Mouse (Mus musculus) kidney, adult 11 months (tissue): Measurements from ENCODE around the gene Kcnn1.
"Not testable (repeated sequence)": the region's sequence is repeated elsewhere in the genome, so short reads cannot be mapped to it uniquely, and the experiment has no call there.

Experiments used
- DNase-seq: peaks from one replicate; pipeline ENCODE4 v3.0.0; 2022

Kcnn1 gene

GRCm38 (mm10) chr8:70862824-70863641 lies at the start of gene Kcnn1:
Kcnn1 (minus strand) TSS chr8:70863258.
- DNase-seq: no peak

GRCm38 (mm10) chr8:70911596-70911995 lies 48.5 kb upstream of the Kcnn1 start:
- DNase-seq: no peak

GRCm38 (mm10) chr8:70907518-70907917 lies 44.5 kb upstream of the Kcnn1 start:
- DNase-seq: no peak

DNA sequence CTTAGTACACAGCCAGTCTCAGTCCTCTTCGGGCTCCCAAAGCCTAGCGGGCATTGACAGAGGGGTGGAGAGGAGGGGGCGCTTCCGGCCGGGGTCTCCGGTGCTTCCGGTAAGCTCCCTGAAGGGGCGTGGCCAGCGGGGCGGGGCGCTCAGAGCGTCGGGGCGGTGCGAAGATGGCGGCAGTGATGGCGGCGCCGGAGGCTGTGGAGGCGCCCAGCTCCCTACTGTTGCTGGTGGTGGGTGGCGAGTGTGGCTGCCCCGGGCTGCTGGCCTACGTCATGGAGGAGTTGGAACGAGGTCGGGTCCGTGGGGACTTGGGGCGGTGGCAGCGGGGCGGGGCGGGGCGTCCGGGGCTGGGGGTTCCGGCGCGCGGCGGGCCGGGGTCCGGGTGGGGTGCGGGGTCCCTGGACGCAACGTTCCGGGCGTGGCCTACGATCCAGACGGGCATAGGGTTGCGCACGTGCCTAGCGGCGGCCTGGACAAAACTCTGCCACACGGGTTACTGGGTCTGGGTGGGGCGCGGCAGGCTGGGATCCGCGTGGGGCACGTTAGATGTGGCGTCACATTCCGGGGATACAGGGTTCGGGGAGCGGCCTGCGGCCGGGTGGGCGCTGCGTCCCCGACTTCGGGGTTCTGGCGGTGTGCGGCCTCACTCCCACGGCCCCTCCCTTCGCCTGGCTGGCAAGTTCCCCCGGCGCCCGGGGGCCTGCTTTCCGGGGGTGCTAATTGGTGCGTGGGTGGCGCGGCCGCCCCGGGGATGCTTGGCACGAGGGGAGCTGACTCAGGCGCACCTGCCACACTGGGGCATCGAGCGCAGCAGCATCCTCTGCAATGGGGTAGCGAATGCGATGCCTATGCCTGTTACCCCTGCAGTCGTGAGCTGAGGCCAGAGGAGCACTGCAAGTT lies 43.0 kb upstream of the Kcnn1 start, which contains the start of gene Map1s:
Gene Map1s, plus strand, starts transcription at position 102 of the 906 bp plus-strand sequence.
- peak; percentile 45 for DNase-seq

DNA sequence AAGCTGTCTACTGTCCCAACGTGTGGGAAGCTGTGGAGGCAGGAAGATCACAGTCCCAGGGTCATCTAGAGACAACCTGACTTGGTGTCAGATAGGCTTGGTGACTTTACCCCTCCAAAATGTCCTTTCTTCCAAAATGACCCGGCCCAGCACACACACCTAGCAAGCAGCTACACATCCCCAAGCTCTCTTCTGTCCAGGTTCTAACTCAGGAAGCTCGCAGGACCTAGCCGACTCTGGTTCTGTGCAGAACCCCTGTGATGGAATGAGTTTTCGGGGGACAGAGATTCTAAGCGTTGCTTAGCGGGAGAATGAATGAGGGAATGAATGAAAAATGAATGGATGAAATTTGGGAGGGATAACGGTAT lies 42.4 kb upstream of the Kcnn1 start:
- no peak for DNase-seq

- DNase-seq: peak; percentile 74
Measured at GRCm38 (mm10) chr8:70904532-70904931, 41.5 kb upstream of the Kcnn1 start.

GRCm38 (mm10) chr8:70903582-70903981 lies 40.5 kb upstream of the Kcnn1 start:
- DNase-seq: no peak

GRCm38 (mm10) chr8:70903112-70903511 lies 40.1 kb upstream of the Kcnn1 start:
- no peak for DNase-seq

- DNase-seq: no peak
Measured at GRCm38 (mm10) chr8:70902211-70902610, 39.2 kb upstream of the Kcnn1 start.

DNA sequence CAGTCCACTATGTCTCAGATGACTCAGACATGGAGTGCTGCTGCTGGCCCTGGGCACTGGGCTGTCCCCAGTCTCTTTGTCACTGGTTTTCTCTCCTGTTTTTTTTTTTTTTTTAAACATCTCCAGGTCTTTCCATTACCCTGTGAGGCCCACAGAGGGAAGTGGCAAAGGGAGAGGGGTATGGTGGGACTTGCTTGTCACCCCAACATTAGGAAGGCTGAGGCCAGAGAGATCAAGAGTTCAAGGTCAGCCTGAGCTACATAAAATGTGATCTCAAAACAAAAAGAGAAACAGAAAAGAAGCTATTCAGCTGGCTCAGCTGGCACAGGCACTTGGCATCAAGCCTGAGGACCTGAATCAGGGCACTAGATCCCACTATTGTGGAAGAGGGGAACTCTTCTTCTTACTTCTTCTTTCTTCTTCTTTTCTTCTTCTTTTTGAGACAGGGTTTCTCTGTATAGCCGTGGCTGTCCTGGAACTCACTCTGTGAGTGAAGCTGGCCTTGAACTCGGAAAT lies 37.9 kb upstream of the Kcnn1 start:
- DNase-seq: no peak

GRCm38 (mm10) chr8:70899226-70899625 lies 36.2 kb upstream of the Kcnn1 start:
- no peak for DNase-seq

- DNase-seq: no peak
Measured at GRCm38 (mm10) chr8:70898661-70899198, 35.7 kb upstream of the Kcnn1 start.

DNA sequence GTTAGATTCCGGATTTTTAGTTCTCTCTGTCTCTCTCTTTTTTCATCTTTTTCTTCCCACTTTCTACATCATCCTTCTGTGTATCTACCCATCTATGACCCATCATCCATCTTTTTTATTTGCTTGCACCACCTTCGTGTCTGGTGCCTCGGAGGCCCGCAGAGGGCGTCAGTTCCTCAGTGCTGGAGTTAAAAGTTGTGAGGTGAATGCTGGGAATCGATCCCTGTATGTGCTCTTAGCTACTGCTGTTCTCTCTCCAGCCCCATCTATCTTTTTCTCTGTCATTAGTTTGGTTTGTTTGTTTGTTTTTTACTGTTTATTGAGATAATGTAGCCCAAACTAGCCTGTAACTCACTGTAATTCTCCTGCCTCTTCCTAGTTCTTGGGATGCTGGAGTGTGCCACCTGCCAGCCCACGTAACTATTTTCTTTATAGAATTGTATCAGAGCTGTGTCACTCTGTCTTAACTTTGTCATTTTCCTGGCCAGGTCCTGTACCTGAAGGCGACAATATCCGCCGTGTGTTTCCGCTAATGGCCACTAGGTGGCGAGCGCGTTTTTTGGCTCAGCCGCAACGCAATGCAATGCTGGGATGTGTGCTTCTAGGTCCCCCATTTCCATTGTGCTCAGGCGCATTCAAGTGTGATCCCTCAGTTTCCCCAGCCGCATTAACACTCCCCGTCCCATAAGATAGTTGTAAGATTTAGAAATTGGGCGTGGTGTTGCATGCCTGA lies 34.8 kb upstream of the Kcnn1 start:
- DNase-seq: peak; percentile 80

DNA sequence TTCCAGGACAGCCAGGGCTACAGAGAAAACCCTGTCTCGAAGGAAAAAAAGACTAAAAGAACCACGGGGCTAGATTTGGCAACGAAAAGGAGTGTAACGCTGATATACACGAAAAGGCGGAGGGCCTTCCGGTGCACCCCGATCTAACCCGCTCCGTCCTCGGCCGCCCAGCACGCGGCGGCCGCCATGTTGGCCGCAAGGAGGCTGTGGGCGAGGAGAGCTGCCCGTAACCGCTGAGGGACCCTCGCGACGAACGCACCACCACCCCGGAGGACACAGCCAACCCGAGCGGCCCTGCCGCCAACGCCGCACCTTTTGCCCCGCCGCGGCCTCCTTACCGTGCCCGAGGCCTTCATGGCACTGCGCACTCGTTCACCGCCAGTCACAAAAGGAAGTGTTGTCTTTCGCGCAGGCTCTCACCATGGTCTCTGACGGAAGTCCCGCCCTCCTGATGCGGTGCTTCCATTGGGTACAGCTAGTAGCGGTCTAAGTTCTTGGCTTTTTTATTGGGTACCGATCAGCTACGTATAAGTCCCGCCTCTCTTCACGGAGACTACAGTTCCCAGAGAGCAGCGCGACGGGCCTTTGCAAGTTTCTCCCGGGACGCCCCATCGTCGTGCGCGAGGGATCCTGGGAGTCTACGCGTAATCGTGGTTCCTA lies 34.1 kb upstream of the Kcnn1 start, which contains the start of gene Rpl18a:
Gene Rpl18a, minus strand, starts transcription at position 392 of the 660 bp plus-strand sequence.
- peak; percentile 99 for DNase-seq

DNA sequence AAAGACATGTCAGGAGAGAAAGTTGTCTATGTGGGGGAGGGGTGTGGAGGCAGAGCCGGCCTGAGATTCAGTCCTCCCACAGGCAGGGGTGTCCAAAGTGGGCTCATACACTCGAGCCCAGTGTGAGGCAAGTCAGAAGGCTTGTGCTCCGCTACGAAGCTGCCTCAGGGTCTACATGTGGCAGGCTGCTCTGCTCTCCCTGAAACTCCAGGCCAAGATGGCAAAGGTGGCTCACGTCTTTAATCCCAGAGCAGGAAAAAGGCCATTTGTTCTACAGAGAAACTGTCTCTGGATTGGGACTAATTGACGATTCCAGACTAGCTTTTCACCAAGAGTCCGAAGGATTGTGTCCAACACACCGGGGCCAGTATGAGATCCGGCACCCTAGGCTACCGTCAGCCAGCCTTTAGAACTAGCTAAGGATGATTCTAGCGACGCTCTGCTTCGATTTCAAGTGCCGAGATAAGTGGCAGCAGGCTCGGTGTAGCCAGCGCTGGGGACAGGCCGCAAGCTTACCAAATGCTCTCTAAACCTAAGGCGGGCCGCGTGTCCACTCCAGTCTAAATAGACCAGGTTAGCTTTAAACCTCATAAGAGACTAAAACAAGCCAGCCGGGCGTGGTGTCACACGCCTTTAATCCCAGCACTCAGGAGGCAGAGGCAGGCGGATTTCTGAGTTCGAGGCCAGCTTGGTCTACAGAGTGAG lies 33.4 kb upstream of the Kcnn1 start:
- DNase-seq: no peak

DNA sequence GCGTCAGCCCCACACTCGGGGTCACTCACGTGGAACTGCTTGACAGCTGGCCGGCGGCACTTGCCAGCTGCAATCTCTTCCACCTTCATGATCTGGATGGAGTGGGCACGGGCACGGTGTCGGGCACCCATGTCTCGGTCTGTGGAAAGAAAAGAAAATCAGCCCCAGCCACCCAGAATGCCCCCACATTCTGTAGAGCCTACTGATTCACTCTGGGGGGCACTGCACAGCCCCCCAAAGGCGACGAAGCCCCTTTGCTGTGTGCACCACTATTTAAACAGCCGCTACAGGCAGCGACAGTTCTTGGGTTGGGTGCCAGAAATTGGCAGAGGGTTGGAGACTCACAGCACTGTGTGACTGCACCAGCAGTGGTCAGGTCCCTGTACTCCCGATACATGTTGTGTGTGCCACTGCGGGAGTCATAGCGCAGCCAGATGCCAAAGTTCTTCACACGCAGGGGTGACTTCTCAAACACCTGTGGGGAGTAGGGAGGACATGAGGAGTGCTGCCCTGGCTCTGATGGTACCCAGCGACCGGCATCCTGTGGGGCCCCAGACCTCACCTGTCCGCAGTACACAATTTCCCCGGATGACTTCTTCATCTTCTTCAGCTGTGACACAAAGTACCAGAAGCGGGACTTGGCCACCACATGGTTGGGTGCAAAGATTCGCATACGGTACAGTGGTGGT lies 32.7 kb upstream of the Kcnn1 start:
- DNase-seq: not testable (repeated sequence)

DNA sequence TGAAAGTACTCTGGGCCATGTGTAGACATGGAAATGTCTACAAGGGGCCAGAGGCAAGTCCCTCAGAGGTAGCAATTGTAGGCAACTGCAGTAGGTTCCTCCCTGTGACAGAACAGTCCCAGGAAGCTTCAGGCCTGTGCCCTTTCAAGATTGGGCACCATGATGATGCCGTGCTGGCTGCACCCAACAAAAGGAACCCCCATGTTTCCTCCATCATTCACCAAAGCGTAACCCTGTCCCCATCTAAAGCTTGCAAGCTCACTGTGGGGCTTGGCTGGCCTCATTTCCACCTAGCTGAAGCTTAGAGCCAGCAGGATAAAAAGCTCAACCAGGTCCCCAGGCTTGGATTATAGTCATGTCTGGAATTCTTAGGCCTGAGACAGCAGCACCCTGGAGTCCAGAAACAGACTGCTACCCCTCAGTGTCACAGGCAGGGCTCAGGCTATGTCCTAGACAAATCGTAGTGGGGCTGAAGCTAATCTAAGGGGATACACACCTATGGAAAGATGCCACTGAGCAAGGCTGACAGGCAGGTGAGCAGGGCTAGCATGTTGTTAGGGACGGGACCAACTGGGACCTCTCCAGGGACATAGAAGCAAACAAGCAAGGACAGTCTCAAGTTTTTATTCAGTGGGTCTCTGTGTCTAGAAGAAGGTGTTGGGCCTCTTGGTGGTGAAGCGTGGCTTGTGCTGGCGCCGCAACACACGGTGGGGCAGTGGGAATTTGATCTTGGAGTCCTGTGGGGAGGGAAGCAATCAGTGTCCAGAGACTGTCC lies 31.9 kb upstream of the Kcnn1 start:
- DNase-seq: no peak

- no peak for DNase-seq
Measured at GRCm38 (mm10) chr8:70894385-70894720, 31.3 kb upstream of the Kcnn1 start.

DNA sequence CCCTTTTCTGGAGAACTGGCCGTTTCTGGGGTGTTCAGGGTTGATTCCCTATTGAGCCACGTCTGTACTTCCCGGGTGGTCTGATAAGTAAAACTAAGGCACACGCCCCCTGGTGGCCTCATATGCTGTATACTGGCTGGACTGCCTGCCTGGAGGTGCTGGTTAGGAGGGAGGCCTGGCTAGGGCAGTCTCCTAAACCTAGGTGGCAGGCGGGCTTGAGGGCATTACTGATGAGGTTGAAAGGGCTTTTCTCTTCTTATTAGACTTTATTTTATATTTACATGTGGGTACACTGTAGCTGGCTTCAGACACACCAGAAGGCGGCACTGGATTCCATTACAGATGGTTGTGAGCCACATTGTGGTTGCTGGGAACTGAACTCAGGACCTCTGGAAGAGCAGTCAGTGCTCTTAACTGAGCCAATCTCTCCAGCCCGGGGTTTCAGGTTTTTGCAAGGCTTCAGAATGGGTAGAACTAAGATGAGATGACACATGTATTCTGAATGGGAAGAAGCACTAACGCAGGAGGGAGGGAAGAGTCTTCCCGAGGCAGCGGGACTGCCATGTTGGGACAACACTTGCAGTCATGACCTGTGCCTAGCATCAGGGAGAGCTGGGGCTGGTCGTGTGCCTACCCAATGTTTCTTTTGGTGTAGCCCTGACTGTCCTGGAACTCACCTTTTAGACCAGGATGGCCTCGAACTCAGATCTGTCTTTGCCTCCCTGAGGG lies 30.8 kb upstream of the Kcnn1 start:
- peak; percentile 65 for DNase-seq
